Mouse (Mus musculus) activated CD4-positive, CD25-positive, alpha-beta regulatory T cell, adult 4 months (primary cell): ENCODE data around the gene Mrpl34. TPM values are rescaled to one million over a fixed set of nuclear protein-coding genes. Genes with fewer than 3 reads are reported as not detected.

Experiments used
- ATAC-seq: one replicate; pipeline ENCODE4 v1.8.0; 2017
- polyA plus RNA-seq, 2 experiments: library from polyadenylated mRNA; unstranded; fragments of 100-300 nt; shearing (Covaris generic); gene quantifications; one replicate each; pipeline ENCODE4 v1.2.1; 2017

Gene Mrpl34
- polyA plus RNA-seq, 2 experiments from 2014 or later = 70.3 to 101 TPM

GRCm38 (mm10) chr8:71496481-71496880 is 31.7 kb downstream of the Mrpl34 start:
- no peak for ATAC-seq

- no peak for ATAC-seq
These were observed 32.4 kb downstream of the Mrpl34 start for GRCm38 (mm10) chr8:71497077-71497645.

GRCm38 (mm10) chr8:71497881-71498501 is 33.2 kb downstream of the Mrpl34 start:
- ATAC-seq = no peak

GRCm38 (mm10) chr8:71498816-71499690 is 34.3 kb downstream of the Mrpl34 start:
- no peak for ATAC-seq

- ATAC-seq = no peak
These were observed 39.6 kb downstream of the Mrpl34 start for GRCm38 (mm10) chr8:71504349-71504748.

- ATAC-seq = no peak
These were observed 40.6 kb downstream of the Mrpl34 start for GRCm38 (mm10) chr8:71505326-71505725.

- ATAC-seq = no peak
These were observed 41.2 kb downstream of the Mrpl34 start for GRCm38 (mm10) chr8:71505979-71506378.

- ATAC-seq = no peak
These were observed 42.9 kb downstream of the Mrpl34 start for GRCm38 (mm10) chr8:71507589-71508104.

GRCm38 (mm10) chr8:71509316-71509715 is 44.6 kb downstream of the Mrpl34 start:
- no peak for ATAC-seq

- ATAC-seq = no peak
These were observed 46.9 kb downstream of the Mrpl34 start, which contains the start of gene Plvap for GRCm38 (mm10) chr8:71511644-71512043. TSS of gene Plvap (minus strand) at chr8:71511752.

- no peak for ATAC-seq
These were observed 48.4 kb downstream of the Mrpl34 start for GRCm38 (mm10) chr8:71513018-71513754.

- ATAC-seq = no peak
These were observed 50.3 kb downstream of the Mrpl34 start for GRCm38 (mm10) chr8:71515043-71515442.

Other genes starting within 250 kb of the Mrpl34 start
- gene Myo9b, start 192.2 kb upstream of the Mrpl34 start, polyA plus RNA-seq = 10 to 100 TPM; 18.3 to 18.5 TPM
- gene Haus8, start 192.0 kb upstream of the Mrpl34 start, polyA plus RNA-seq = 10 to 100 TPM; 27.3 to 35.0 TPM
- 100 to 1,000 TPM; 302 to 322 TPM for gene Use1, start 98.1 kb upstream of the Mrpl34 start, polyA plus RNA-seq
- gene Ocel1, start 93.7 kb upstream of the Mrpl34 start, polyA plus RNA-seq = 1 to 10 TPM; 3.7 to 4.9 TPM
- under 1 TPM in 1 of 2 experiments, not detected in 1; 0.45 TPM for gene Nr2f6, start 83.0 kb upstream of the Mrpl34 start, polyA plus RNA-seq
- under 1 TPM in 1 of 2 experiments, not detected in 1; 0.28 TPM for gene Ushbp1, start 69.2 kb upstream of the Mrpl34 start, polyA plus RNA-seq
- gene Babam1, start 68.1 kb upstream of the Mrpl34 start, polyA plus RNA-seq = 10 to 100 TPM; 59.2 to 67.9 TPM
- 1 to 10 TPM; 1.7 to 2.4 TPM for gene Ankle1, start 58.9 kb upstream of the Mrpl34 start, polyA plus RNA-seq
- gene Abhd8, start 1.3 kb upstream of the Mrpl34 start, polyA plus RNA-seq = 10 to 100 TPM; 24.7 to 29.0 TPM
- gene Dda1, start 4.2 kb downstream of the Mrpl34 start, polyA plus RNA-seq = 10 to 100 TPM; 26.8 to 30.6 TPM
- under 1 TPM in 1 of 2 experiments, not detected in 1; 0.24 TPM for gene Ano8, start 21.0 kb downstream of the Mrpl34 start, polyA plus RNA-seq
- gene Gtpbp3, start 23.1 kb downstream of the Mrpl34 start, polyA plus RNA-seq = 1 to 10 TPM; 3.9 to 5.1 TPM
- gene Plvap, start 46.8 kb downstream of the Mrpl34 start, polyA plus RNA-seq = not detected
- not detected for gene Ccdc194, start 60.8 kb downstream of the Mrpl34 start, polyA plus RNA-seq
- 100 to 1,000 TPM in 1 of 2 experiments, 10 to 100 TPM in 1; 40.2 to 113 TPM for gene Bst2, start 72.5 kb downstream of the Mrpl34 start, polyA plus RNA-seq
- gene Mvb12a, start 78.0 kb downstream of the Mrpl34 start, polyA plus RNA-seq = 10 to 100 TPM; 59.3 to 71.7 TPM
- 1 to 10 TPM in 1 of 2 experiments, under 1 TPM in 1; 0.99 to 1.7 TPM for gene Tmem221, start 93.9 kb downstream of the Mrpl34 start, polyA plus RNA-seq
- gene Nxnl1, start 101.6 kb downstream of the Mrpl34 start, polyA plus RNA-seq = under 1 TPM in 1 of 2 experiments, not detected in 1; 0.15 TPM
- gene Slc27a1, start 103.9 kb downstream of the Mrpl34 start, polyA plus RNA-seq = 1 to 10 TPM; 4.4 to 8.9 TPM
- 10 to 100 TPM; 77.4 to 87.4 TPM for gene Pgls, start 127.2 kb downstream of the Mrpl34 start, polyA plus RNA-seq
- 1 to 10 TPM; 1.9 to 3.9 TPM for gene Fam129c, start 132.7 kb downstream of the Mrpl34 start, polyA plus RNA-seq
- gene Colgalt1, start 146.0 kb downstream of the Mrpl34 start, polyA plus RNA-seq = 10 to 100 TPM; 10.5 to 11.4 TPM
- gene Unc13a, start 206.8 kb downstream of the Mrpl34 start, polyA plus RNA-seq = under 1 TPM; 0.37 to 0.93 TPM
- gene Jak3, start 211.3 kb downstream of the Mrpl34 start, polyA plus RNA-seq = 10 to 100 TPM; 18.6 to 41.7 TPM
- gene Insl3, start 224.3 kb downstream of the Mrpl34 start, polyA plus RNA-seq = 10 to 100 TPM; 16.4 to 23.9 TPM
- gene B3gnt3, start 236.8 kb downstream of the Mrpl34 start, polyA plus RNA-seq = 1 to 10 TPM; 3.3 to 3.8 TPM